Mouse (Mus musculus) right cerebral cortex, adult 18-20 months (tissue): ENCODE results near the gene Ppp1r9a.

Experiments
- DNase-seq: peaks from one replicate; pipeline ENCODE4 v3.0.0; 2022; ENCODE audit warnings: mixed read lengths

Gene Ppp1r9a

GRCm38 (mm10) chr6:5110715-5111048, 208.0 kb downstream of the Ppp1r9a start:
- DNase-seq = no peak

GRCm38 (mm10) chr6:5113103-5113502, 210.4 kb downstream of the Ppp1r9a start:
- DNase-seq = no peak

GRCm38 (mm10) chr6:5113734-5114133, 211.0 kb downstream of the Ppp1r9a start:
- no peak for DNase-seq

- DNase-seq = no peak
Observed at GRCm38 (mm10) chr6:5114857-5115256, 212.1 kb downstream of the Ppp1r9a start.

GRCm38 (mm10) chr6:5119181-5119910, 216.6 kb downstream of the Ppp1r9a start:
- DNase-seq = no peak

- no peak for DNase-seq
Observed at GRCm38 (mm10) chr6:5120229-5120628, 217.5 kb downstream of the Ppp1r9a start.

GRCm38 (mm10) chr6:5129364-5130093, 226.8 kb downstream of the Ppp1r9a start:
- no peak for DNase-seq

GRCm38 (mm10) chr6:5134986-5135385, 232.3 kb downstream of the Ppp1r9a start:
- no peak for DNase-seq

- no peak for DNase-seq
Observed at GRCm38 (mm10) chr6:5136046-5136445, 233.3 kb downstream of the Ppp1r9a start.

GRCm38 (mm10) chr6:5138875-5139631, 236.3 kb downstream of the Ppp1r9a start:
- no peak for DNase-seq

- DNase-seq = no peak
Observed at GRCm38 (mm10) chr6:5139666-5140065, 236.9 kb downstream of the Ppp1r9a start.

- DNase-seq = no peak
Observed at GRCm38 (mm10) chr6:5147488-5148142, 244.9 kb downstream of the Ppp1r9a start.

- no peak for DNase-seq
Observed at GRCm38 (mm10) chr6:5149941-5150340, 247.2 kb downstream of the Ppp1r9a start.

GRCm38 (mm10) chr6:5151171-5151570, 248.5 kb downstream of the Ppp1r9a start:
- no peak for DNase-seq

GRCm38 (mm10) chr6:5152185-5152584, 249.5 kb downstream of the Ppp1r9a start:
- no peak for DNase-seq

- no peak for DNase-seq
Observed at GRCm38 (mm10) chr6:5154786-5155185, 252.1 kb downstream of the Ppp1r9a start.

GRCm38 (mm10) chr6:5155313-5155927, 252.7 kb downstream of the Ppp1r9a start:
- DNase-seq = no peak

- no peak for DNase-seq
Observed at GRCm38 (mm10) chr6:5156541-5157425, 254.1 kb downstream of the Ppp1r9a start.

GRCm38 (mm10) chr6:5159385-5159791, 256.7 kb downstream of the Ppp1r9a start:
- DNase-seq = no peak

GRCm38 (mm10) chr6:5162052-5162451, 259.3 kb downstream of the Ppp1r9a start:
- DNase-seq = no peak

- DNase-seq = no peak
Observed at GRCm38 (mm10) chr6:5163507-5164144, 260.9 kb downstream of the Ppp1r9a start.
